Mouse (Mus musculus) hindbrain, embryonic 11.5 days (tissue): ENCODE data around the gene Tnni3. TPM values are rescaled to one million over a fixed set of nuclear protein-coding genes. Genes with fewer than 3 reads are reported as not detected.

Experiments
- ATAC-seq: fragments of 200-750 bp; cut with Nextera tagmentation; 2 replicates; pipeline ENCODE4 v1.8.0; 2017; ENCODE audit warnings: mild to moderate bottlenecking, moderate TSS enrichment, moderate library complexity; ENCODE audit not compliant: low FRiP score
- DNase-seq: peaks from one replicate; pipeline ENCODE4 v3.0.0-alpha.2; 2015; ENCODE audit warnings: low spot score
- H3K27ac ChIP-seq: fragments of 300-500 bp; sonication (generic); 2 replicates; pipeline ENCODE4 v1.5.1; 2014; ENCODE audit warnings: mild to moderate bottlenecking, low read depth, low read length
- H3K27me3 ChIP-seq: fragments of 300-500 bp; sonication (generic); 2 replicates; pipeline ENCODE4 v1.6.1; 2014; ENCODE audit warnings: mild to moderate bottlenecking, low read length, moderate library complexity, mixed read lengths; ENCODE audit not compliant: control insufficient read depth, insufficient read depth
- H3K36me3 ChIP-seq: fragments of 300-500 bp; sonication (generic); 2 replicates; pipeline ENCODE4 v1.6.1; 2014; ENCODE audit warnings: mild to moderate bottlenecking, low read length, moderate library complexity, mixed read lengths; ENCODE audit not compliant: control insufficient read depth, insufficient read depth
- H3K4me1 ChIP-seq: fragments of 300-500 bp; sonication (generic); replicated peaks from 2 replicates; pipeline ENCODE4 v1.6.1; 2014; ENCODE audit warnings: low read length, mixed read lengths; ENCODE audit not compliant: control insufficient read depth, insufficient read depth
- H3K4me2 ChIP-seq: fragments of 300-500 bp; sonication (generic); replicated peaks from 2 replicates; pipeline ENCODE4 v1.6.1; 2014; ENCODE audit warnings: mild to moderate bottlenecking, low read depth, low read length
- H3K4me3 ChIP-seq: fragments of 300-500 bp; sonication (generic); 2 replicates; pipeline ENCODE4 v1.5.1; 2014; ENCODE audit warnings: low read depth, low read length
- H3K9ac ChIP-seq: fragments of 300-500 bp; sonication (generic); 2 replicates; pipeline ENCODE4 v1.6.1; 2014; ENCODE audit warnings: low read depth, low read length
- H3K9me3 ChIP-seq: fragments of 300-500 bp; sonication (generic); 2 replicates; pipeline ENCODE4 v1.6.1; 2016; ENCODE audit warnings: low read length; ENCODE audit not compliant: control insufficient read depth
- WGBS: fragments of 180-500 bp; shearing (Covaris S2); extraction: QIAGEN DNeasy Blood & Tissue Kit; methylation state at CpG from one replicate; pipeline ENCODE4 v1.1.7; 2014; 5-methylcytosine and 5-hydroxymethylcytosine counted together
- polyA plus RNA-seq: library from polyadenylated mRNA; unstranded; fragments of >200 nt; fragmentation: Nextera tagmentation; extraction: Ambion mirVana; gene quantifications from 2 replicates; pipeline ENCODE4 v1.2.1, GENCODE M21; 2014

Tnni3 gene
- polyA plus RNA-seq, 1 experiment from 2014 or later: 2.5 TPM

DNA sequence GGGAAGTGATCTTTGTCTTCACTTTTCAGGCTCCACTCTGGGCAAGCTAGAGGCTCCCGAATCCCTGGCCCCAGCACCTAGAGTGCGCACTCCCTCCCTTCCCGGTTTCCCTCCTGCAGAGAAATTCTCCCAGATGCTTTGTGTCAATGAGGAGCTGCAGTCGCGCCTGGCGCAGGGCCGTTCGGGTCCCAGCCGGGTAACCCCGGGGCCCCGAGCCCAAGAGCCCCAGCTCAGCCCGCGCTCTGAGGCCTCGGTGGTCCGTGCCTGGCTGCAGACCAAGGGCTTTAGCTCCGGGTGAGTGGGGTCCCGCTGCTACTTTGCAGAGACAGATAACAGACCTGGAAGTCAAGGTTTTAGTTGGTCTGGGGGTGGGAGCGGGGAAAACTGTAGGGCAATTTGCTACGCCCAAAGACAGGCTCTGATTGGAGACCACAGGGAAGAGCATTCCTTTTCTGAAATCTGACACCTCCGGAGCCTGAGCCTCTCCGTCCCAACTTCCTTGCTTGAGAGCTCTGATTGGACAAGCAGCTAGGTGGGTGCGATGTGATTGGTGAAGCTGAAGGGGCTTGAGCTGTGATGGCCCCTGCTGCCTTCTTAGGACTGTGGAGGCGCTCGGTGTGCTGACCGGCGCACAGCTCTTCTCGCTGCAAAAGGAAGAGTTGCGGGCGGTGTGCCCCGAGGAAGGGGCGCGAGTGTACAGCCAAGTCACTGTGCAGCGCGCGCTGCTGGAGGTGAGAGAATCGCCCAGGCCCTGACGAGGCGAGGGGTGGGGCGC is 45.8 kb downstream of the Tnni3 start:
- Histone ChIP-seq H3K9me3 (no peaks in the 10 kb centered on the region), H3K27ac (peak overlapping the region; percentile 79), H3K27me3 (peaks cover 12% of the 10 kb centered on the region), H3K4me1 (peaks cover 8% of the 10 kb centered on the region; the same call in 1 of the 2 replicates), H3K4me2 (peak overlapping the region; percentile 78), H3K36me3 (peaks cover 13% of the 10 kb centered on the region), H3K4me3 (peak overlapping the region; percentile 42), H3K9ac (peak overlapping the region; percentile 53)
- ATAC-seq (peak; percentile 98), DNase-seq (peak; percentile 85)
- WGBS: under 1% methylated on average over 39 of the region's 39 CpGs

DNA sequence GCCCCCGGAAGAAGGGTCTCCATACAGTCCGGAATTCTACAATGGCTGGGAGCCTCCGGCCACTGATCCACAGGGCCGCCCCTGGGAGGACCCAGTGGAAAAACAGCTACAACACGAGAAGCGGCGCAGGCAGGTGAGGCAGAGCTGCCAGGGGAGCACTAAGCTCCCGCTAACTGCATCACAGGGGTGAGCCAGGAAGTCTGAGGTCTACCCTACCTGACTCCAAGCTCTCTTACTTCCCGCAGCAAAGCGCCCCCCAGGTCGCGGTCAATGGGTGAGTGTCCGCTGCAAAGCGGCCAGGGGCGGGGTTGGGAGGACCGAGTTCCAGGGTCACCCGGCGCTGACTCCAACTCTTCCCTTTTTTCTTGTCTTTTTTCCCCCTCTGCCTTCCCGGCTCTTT is 50.1 kb downstream of the Tnni3 start:
- peaks cover 5% of the 10 kb centered on the region; the same call in 1 of the 2 replicates for H3K4me1 ChIP-seq
- H3K4me2 ChIP-seq: no peak overlapping the region
- H3K36me3 ChIP-seq: no peaks in the 10 kb centered on the region
- no peaks in the 10 kb centered on the region for H3K9me3 ChIP-seq
- WGBS: 9% methylated on average over 19 of the region's 19 CpGs
- no peak overlapping the region for H3K9ac ChIP-seq
- DNase-seq: no peak
- no peak for ATAC-seq
- peaks cover 27% of the 10 kb centered on the region for H3K27me3 ChIP-seq
- H3K4me3 ChIP-seq: no peak overlapping the region
- H3K27ac ChIP-seq: no peak overlapping the region

DNA sequence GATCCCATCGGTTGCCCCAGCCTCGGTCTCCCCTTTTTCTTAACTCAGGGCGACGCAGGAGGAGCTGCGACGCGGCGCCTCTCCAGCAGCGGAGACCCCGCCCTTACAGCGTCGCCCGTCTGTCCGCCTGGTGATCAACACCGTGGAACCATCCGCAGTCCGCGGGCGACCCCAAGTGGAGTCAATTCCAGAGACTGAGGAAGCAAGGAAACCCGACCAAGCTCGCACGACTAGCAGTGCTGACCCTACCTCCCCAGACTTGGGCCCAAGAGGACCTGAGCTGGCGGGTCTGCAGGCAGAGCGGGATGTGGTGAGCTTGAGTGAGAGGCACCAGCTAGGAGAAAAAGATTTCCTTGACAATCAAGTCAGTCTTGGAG is 52.9 kb downstream of the Tnni3 start:
- under 1% methylated on average over 24 of the region's 24 CpGs for WGBS
- Histone ChIP-seq H3K4me2 (peak overlapping the region; percentile 50), H3K27me3 (peaks cover 25% of the 10 kb centered on the region), H3K36me3 (no peaks in the 10 kb centered on the region), H3K4me1 (no peaks in the 10 kb centered on the region), H3K4me3 (peak overlapping the region; percentile 25), H3K27ac (no peak overlapping the region), H3K9me3 (no peaks in the 10 kb centered on the region), H3K9ac (0 out of 2 replicates have a peak overlapping the region, but pooled peaks have one; percentile 8)
- DNase-seq: peak; percentile 83
- peak; percentile 85 for ATAC-seq

DNA sequence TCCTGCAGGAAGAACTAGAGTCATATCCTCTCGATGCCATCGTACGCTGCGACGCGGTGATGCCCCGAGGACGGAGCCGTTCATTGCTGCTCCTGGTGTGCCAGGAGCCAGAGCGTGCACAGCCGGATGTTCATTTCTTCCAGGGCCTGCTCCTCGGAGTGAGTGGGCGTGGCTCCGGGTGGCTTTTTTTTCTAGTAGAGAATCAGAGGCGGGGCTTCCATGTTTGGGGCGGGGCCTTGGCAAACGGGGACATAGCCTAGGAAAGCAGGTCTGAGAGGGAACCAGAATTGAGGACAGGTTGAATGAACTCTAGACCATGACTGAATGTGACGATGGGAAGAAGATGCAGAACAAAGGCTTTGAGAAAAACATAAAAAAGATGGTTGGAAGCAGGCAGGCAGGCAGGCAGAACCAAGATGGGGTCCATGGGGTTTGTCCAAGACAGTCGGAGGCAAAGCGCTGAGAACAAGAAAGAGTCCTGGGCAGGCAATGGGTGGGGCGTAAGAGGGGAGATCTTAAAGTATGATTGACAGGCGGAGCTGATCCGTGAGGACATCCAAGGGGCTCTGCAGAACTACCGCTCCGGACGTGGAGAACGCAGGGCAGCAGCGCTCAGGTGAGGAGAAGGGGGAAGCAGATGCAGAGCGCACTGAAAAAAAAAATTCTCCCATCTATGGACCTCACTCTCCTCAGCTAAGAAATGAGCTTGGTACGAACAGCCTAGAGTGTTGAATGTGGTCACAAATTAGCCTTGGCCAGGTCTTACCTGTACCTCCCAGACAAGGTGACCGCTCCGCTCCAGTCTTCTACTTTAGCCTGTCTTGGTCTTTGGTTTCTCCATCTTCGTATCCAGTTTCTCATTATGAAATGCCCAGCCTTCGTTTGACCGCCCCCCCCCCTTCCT is 53.5 kb downstream of the Tnni3 start:
- Histone ChIP-seq H3K4me2 (peak overlapping the region; percentile 50), H3K27me3 (peaks cover 25% of the 10 kb centered on the region)

More for the DNA sequence above, 53.5 kb downstream of the Tnni3 start:
- WGBS: 4% methylated on average over 35 of the region's 35 CpGs
- Histone ChIP-seq H3K4me3 (peak overlapping the region; percentile 25), H3K27ac (no peak overlapping the region), H3K9ac (peak overlapping the region; percentile 35; the same call in 1 of the 2 replicates), H3K9me3 (no peaks in the 10 kb centered on the region), H3K4me1 (no peaks in the 10 kb centered on the region), H3K36me3 (no peaks in the 10 kb centered on the region)
- ATAC-seq (peak; percentile 70), DNase-seq (peak; percentile 80)

Other genes with a start within 250 kb of the Tnni3 start
- not detected in 2 replicates for gene Ncr1, start 186.5 kb downstream of the Tnni3 start, polyA plus RNA-seq
- gene Gp6, start 126.5 kb downstream of the Tnni3 start, polyA plus RNA-seq: 0.73 and 1.2 TPM in 2 replicates
- 28.3 and 29.1 TPM in 2 replicates for gene Rdh13, start 78.6 kb downstream of the Tnni3 start, polyA plus RNA-seq
- 4.6 and 4.9 TPM in 2 replicates for gene Eps8l1, start 63.6 kb downstream of the Tnni3 start, polyA plus RNA-seq
- 38.8 and 44.0 TPM in 2 replicates for gene Ppp1r12c, start 22.5 kb downstream of the Tnni3 start, polyA plus RNA-seq
- 18.1 and 27.4 TPM in 2 replicates for gene Tnnt1, start 7.8 kb downstream of the Tnni3 start, polyA plus RNA-seq
- 1.2 and 1.3 TPM in 2 replicates for gene Dnaaf3, start 8.2 kb upstream of the Tnni3 start, polyA plus RNA-seq
- gene Syt5, start 23.3 kb upstream of the Tnni3 start, polyA plus RNA-seq: 14.3 and 15.2 TPM in 2 replicates
- 0.11 TPM in 1 of 2 replicates, not detected in the other for gene Ptprh, start 79.8 kb upstream of the Tnni3 start, polyA plus RNA-seq
- 3.2 and 3.3 TPM in 2 replicates for gene Tmem86b, start 107.2 kb upstream of the Tnni3 start, polyA plus RNA-seq
- 6.0 and 8.1 TPM in 2 replicates for gene Ppp6r1, start 134.8 kb upstream of the Tnni3 start, polyA plus RNA-seq
- gene Hspbp1, start 160.8 kb upstream of the Tnni3 start, polyA plus RNA-seq: 112 and 114 TPM in 2 replicates
- gene Brsk1, start 166.4 kb upstream of the Tnni3 start, polyA plus RNA-seq: 3.1 and 5.1 TPM in 2 replicates
- gene Tmem150b, start 201.0 kb upstream of the Tnni3 start, polyA plus RNA-seq: 0.22 and 0.26 TPM in 2 replicates
- 64.3 and 69.2 TPM in 2 replicates for gene Kmt5c, start 215.9 kb upstream of the Tnni3 start, polyA plus RNA-seq
- 28.0 and 28.5 TPM in 2 replicates for gene Cox6b2, start 228.9 kb upstream of the Tnni3 start, polyA plus RNA-seq
- gene Fam71e2, start 247.1 kb upstream of the Tnni3 start, polyA plus RNA-seq: not detected in 2 replicates